Mouse (Mus musculus) megakaryocyte, embryonic 14.5 days (primary cell): ENCODE data around the gene Arhgap18.

Experiments
- FLI1 ChIP-seq: IDR thresholded peaks from 2 replicates; pipeline ENCODE4 v1.6.1; 2012; ENCODE audit warnings: low read length, inconsistent platforms, mixed read lengths
- GATA1 ChIP-seq: IDR thresholded peaks from 3 replicates; pipeline ENCODE4 v1.6.1; 2012; ENCODE audit warnings: mixed read lengths, low read length, inconsistent platforms, borderline replicate concordance

DNA sequence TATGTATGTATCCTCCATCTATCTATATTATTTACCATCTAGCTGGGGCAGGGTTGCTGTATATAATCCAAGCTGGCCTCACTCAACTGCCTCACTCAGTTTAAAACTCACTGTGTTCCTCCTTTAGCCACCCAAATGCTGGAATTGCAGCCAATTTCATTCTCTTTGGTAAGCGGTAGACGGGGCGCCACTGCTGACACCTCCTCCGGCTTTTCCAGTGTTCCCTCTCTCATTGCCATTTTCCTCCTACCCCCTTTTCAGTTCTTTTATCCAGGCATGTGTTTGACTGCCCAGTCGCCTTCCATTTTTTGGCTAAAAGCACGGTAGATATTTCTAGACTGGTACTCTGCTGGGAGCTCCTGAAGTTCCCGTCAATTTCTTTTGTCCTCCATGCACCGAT, 62.4 kb downstream of the Arhgap18 start:
- no peak for TF ChIP-seq FLI1
- no peak for TF ChIP-seq GATA1
